In the genomic region with DNA sequence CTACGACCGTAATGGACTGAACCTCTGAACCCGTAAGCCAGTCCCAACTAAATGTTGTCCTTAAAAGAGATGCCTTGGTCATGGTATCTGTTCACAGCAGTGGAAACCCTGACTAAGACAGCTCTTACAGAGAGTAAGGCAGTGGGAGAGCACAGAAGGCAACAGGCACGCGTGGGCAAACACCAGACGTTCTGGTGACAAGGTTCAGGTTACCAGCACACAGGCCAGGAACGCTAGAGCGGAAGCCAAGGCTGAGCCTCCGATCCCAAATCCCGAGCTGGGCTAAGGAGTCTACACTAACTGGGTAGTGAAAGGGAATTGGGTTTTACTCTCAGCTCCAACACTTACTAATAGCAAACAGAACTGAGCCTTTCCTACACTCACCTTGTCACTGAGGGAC, we compare ENCODE assay signal across 16 mouse cellular contexts.
"Had no signal": no experiment of that assay in that cellular context is flagged by ENCODE, and none has a peak within 500 bp of the region (broad histone marks: within the 10 kb centered on the region; RNA-seq: fewer than 3 reads in every experiment).

No protein-coding gene starts in this region.

- H3K4me3 ChIP-seq: liver, embryonic 13.5 days; midbrain, embryonic 13.5 days; myocyte; neural tube, embryonic 13.5 days; stomach, embryonic 15.5 days had no signal

- H3K27ac ChIP-seq: hindbrain, postnatal 0 days; liver, embryonic 13.5 days; neural tube, embryonic 13.5 days; stomach, embryonic 15.5 days had no signal

- DNase-seq: liver, embryonic 13.5 days; lung, adult 2 months; lung, postnatal 14 days; lung, postnatal 4 days; retina, postnatal 1 day; right cerebral cortex, postnatal 25 days; spleen, adult 18-20 months; thymus, postnatal 25 days had no signal

- ATAC-seq: hindbrain, postnatal 0 days; inflammation-experienced regulatory T-cells, adult 6 months; intestine, embryonic 16.5 days; midbrain, embryonic 13.5 days; midbrain, embryonic 16.5 days had no signal
